Mouse (Mus musculus) telencephalon, adult 2 months (tissue): ENCODE measurements at regions not wholly inside any gene's neighbourhood (a gene's known extent, or its start where the extent isn't known, plus 50 kb on each side); places are given as distances from the start of the nearest gene placed in this dataset.

Experiments
- DNase-seq: peaks from one replicate; pipeline ENCODE4 v3.0.0-alpha.2; 2011; ENCODE audit warnings: low read depth, low spot score

GRCm38 (mm10) chr16:93017025-93017424 is 191.1 kb upstream of the Runx1 start:
- DNase-seq = no peak

- no peak for DNase-seq
These were observed 189.7 kb upstream of the Runx1 start for GRCm38 (mm10) chr16:93015636-93016035.

- no peak for DNase-seq
These were observed 189.0 kb upstream of the Runx1 start for GRCm38 (mm10) chr16:93014991-93015390.

- no peak for DNase-seq
These were observed 187.9 kb upstream of the Runx1 start for GRCm38 (mm10) chr16:93013881-93014280.

- no peak for DNase-seq
These were observed 187.3 kb upstream of the Runx1 start for GRCm38 (mm10) chr16:93013256-93013655.

- DNase-seq = no peak
These were observed 185.5 kb upstream of the Runx1 start for GRCm38 (mm10) chr16:93011474-93011873.

- no peak for DNase-seq
These were observed 180.5 kb upstream of the Runx1 start for GRCm38 (mm10) chr16:93006321-93006984.

GRCm38 (mm10) chr16:93005470-93005869 is 179.5 kb upstream of the Runx1 start:
- no peak for DNase-seq

- no peak for DNase-seq
These were observed 177.9 kb upstream of the Runx1 start for GRCm38 (mm10) chr16:93003830-93004229.

GRCm38 (mm10) chr16:92998689-92999088 is 172.7 kb upstream of the Runx1 start:
- DNase-seq = peak; percentile 12

GRCm38 (mm10) chr16:92997636-92998035 is 171.7 kb upstream of the Runx1 start:
- DNase-seq = peak; percentile 69

GRCm38 (mm10) chr16:92995993-92996350 is 170.0 kb upstream of the Runx1 start:
- DNase-seq = no peak

- DNase-seq = no peak
These were observed 169.4 kb upstream of the Runx1 start for GRCm38 (mm10) chr16:92995132-92995992.

- DNase-seq = no peak
These were observed 166.9 kb upstream of the Runx1 start for GRCm38 (mm10) chr16:92992876-92993275.

- no peak for DNase-seq
These were observed 165.5 kb upstream of the Runx1 start for GRCm38 (mm10) chr16:92991405-92991804.

- DNase-seq = no peak
These were observed 162.5 kb upstream of the Runx1 start for GRCm38 (mm10) chr16:92988416-92988815.

- DNase-seq = no peak
These were observed 162.1 kb upstream of the Runx1 start for GRCm38 (mm10) chr16:92988000-92988399.

- no peak for DNase-seq
These were observed 159.8 kb upstream of the Runx1 start for GRCm38 (mm10) chr16:92985768-92986167.

- no peak for DNase-seq
These were observed 157.0 kb upstream of the Runx1 start for GRCm38 (mm10) chr16:92982934-92983333.

GRCm38 (mm10) chr16:92979620-92980330 is 153.8 kb upstream of the Runx1 start:
- no peak for DNase-seq

- no peak for DNase-seq
These were observed 150.1 kb upstream of the Runx1 start for GRCm38 (mm10) chr16:92976097-92976496.

- no peak for DNase-seq
These were observed 149.1 kb upstream of the Runx1 start for GRCm38 (mm10) chr16:92975090-92975489.
